Mouse (Mus musculus): ENCODE results near the gene Supt20.

The Supt20 gene

GRCm38 (mm10) chr3:54692202-54693055 lies at the start of gene Supt20:
TSS of gene Supt20 (plus strand) at chr3:54692807.
- DNase-seq, result peak; percentile 91 to 97

GRCm38 (mm10) chr3:54642851-54643250 lies 49.8 kb upstream of the Supt20 start:
- DNase-seq, result no peak

- no peak for DNase-seq
Measured at GRCm38 (mm10) chr3:54647583-54647982, 45.0 kb upstream of the Supt20 start.

GRCm38 (mm10) chr3:54651576-54651975 lies 41.0 kb upstream of the Supt20 start:
- no peak for DNase-seq

- no peak for DNase-seq
Measured at GRCm38 (mm10) chr3:54654169-54654568, 38.4 kb upstream of the Supt20 start.

GRCm38 (mm10) chr3:54657090-54657489 lies 35.5 kb upstream of the Supt20 start:
- DNase-seq, result no peak

- no peak for DNase-seq
Measured at GRCm38 (mm10) chr3:54657888-54658626, 34.5 kb upstream of the Supt20 start.

- DNase-seq, result no peak
Measured at GRCm38 (mm10) chr3:54659736-54660135, 32.9 kb upstream of the Supt20 start.

GRCm38 (mm10) chr3:54662411-54662810 lies 30.2 kb upstream of the Supt20 start:
- no peak for DNase-seq

GRCm38 (mm10) chr3:54668141-54668540 lies 24.5 kb upstream of the Supt20 start:
- no peak for DNase-seq

GRCm38 (mm10) chr3:54668722-54669121 lies 23.9 kb upstream of the Supt20 start:
- no peak for DNase-seq

- DNase-seq, result no peak
Measured at GRCm38 (mm10) chr3:54669559-54669958, 23.0 kb upstream of the Supt20 start.

- no peak for DNase-seq
Measured at GRCm38 (mm10) chr3:54672111-54672510, 20.5 kb upstream of the Supt20 start.

- DNase-seq, result no peak
Measured at GRCm38 (mm10) chr3:54672557-54673529, 19.8 kb upstream of the Supt20 start.

- no peak for DNase-seq
Measured at GRCm38 (mm10) chr3:54676818-54677217, 15.8 kb upstream of the Supt20 start.

GRCm38 (mm10) chr3:54681310-54682204 lies 11.1 kb upstream of the Supt20 start:
- no peak for DNase-seq

- DNase-seq, result no peak
Measured at GRCm38 (mm10) chr3:54685202-54685601, 7.4 kb upstream of the Supt20 start.

- DNase-seq, result no peak
Measured at GRCm38 (mm10) chr3:54687245-54687644, 5.4 kb upstream of the Supt20 start.

GRCm38 (mm10) chr3:54689091-54689490 lies 3.5 kb upstream of the Supt20 start:
- no peak for DNase-seq

GRCm38 (mm10) chr3:54693056-54693415 lies 429 bp downstream of the Supt20 start:
- DNase-seq, result no peak

GRCm38 (mm10) chr3:54699759-54700301 lies 7.2 kb downstream of the Supt20 start:
- no peak for DNase-seq
